Mouse (Mus musculus): Measurements from ENCODE around the gene Gm49359.
"Not testable (repeated sequence)": the region's sequence is repeated elsewhere in the genome, so short reads cannot be mapped to it uniquely, and the experiment has no call there.

The Gm49359 gene

DNA sequence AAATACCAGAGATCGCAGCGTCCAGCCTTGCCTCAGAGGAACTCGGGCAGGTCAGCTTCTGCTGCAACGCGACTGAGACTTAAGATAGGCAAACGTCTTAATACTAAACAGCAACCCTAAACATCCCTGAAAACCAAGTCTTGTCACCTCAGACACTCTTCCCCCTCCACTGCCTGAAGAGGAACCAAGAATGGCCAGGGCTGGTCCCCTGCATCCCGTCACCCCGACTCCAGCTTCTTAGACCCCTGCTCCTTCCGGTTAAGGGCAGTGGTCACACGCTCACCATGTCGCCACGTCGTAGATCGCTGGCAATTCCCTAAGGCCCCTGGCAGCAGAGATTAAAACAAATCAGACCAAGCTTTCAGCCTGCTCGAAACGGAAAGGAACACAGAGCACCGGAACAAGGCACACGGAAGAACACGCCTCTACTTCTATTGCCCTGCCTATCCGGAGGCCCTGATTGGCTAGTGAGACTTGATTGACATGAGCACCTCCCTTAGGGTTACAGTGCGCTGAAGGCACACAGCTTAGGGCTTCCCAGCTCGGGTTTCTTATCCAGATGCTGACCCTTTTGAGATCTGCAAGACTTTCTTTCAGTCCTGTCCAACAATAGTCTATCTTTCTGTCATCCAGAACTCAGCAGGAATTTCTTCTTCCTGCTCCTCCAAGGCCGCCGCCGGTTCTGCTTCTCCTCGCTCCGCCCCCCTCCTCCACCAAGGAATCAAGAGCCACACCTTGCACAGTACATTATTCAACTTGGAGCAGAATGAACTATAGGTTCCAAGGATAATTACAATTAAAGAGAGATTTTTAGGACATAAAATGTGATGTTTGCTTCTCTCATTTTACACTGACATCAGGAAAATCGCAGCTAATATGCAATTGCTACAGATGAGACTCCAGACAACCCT, at the start of gene Gm49359:
TSS of gene Gm49359 (minus strand) at position 409 of the 911 bp plus-strand sequence.
- peak; percentile 93 for DNase-seq (ENCODE audit: low spot score)

DNA sequence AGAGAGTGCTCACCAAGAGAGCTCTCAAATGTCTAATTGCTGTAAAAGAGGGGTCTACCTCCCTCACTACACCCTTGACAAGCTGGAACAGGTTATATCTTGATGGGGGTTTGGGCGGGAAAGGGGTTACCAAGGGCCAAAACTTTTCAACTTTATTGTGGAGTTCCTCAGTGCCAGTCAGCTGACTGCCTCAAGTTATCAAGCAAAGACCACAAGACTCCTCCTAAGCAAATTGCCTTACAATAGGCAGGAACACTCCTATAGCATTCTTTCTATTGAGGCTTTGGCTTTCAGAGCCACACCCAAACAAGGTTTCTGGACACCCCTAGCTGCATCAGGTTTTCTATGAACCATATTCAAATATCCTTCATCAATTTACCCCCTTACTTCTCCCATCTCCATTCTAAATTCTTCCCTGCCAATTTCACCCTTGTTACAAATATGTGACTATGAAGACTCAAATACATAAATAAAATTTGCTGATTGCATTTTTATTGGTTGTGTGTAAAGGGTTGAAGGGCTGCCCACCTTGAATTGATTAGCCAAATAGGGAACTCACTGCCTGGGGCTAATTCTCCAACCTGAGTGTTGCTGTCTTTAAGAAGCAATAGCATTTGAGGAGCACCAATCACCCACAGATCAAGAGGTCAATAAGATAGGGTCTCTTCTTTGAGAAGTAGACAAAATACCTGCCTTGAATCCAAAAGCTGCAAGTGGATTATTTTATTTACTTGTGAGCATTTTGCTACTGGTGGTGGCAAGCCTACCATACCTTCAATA, 44.2 kb upstream of the Gm49359 start:
- DNase-seq (ENCODE audit: low spot score), result not testable (repeated sequence)

DNA sequence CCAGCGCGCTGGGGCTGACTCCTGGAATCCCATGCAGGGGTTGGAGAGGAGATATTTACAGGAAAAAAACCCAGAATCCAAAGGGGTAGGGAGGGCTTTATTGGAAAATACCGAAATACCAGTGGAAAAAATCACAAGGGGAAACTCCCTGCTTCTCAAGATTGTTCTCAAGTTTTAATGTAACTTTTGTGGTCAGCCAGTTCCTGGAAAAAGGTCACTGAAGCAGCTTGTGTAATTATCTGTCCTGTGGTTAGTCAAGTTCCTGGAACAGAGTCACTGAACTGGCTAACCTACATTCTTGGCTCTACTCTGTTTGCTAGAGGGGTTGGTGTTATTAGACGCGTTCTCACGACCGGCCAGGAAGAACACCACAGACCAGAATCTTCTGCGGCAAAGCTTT, 6.0 kb upstream of the Gm49359 start:
- DNase-seq (ENCODE audit: low spot score), result not testable (repeated sequence)

DNA sequence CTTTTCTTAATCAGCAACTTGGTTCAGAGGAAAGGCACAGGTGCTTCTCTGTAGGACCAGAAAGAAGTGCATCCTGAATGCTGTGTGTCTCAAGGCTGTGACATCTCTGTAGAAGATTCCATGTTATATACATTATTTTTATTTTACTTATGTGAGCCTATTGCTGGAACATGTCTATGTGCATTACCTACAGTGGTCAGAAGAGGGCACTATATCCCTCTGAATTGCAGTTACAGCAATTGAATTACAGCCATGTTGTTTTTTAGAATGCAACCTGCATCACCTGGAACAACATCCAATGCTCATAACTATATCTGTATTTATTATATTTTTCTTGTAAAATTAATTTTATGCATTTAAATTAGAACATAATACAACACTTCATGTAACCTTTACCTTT, 3.3 kb upstream of the Gm49359 start:
- DNase-seq (ENCODE audit: low spot score), result peak; percentile 13

All from layer of hippocampus, adult 11-12 months (tissue).